Mouse (Mus musculus) intestine, embryonic 14.5 days (tissue): ENCODE measurements around the gene Rev3l. TPM values are rescaled to one million over a fixed set of nuclear protein-coding genes. Genes with fewer than 3 reads are reported as not detected.

ENCODE experiments used
- ATAC-seq: fragments of 200-750 bp; cut with Nextera tagmentation; replicated peaks from 2 replicates; pipeline ENCODE4 v1.8.0; 2017; ENCODE audit warnings: low read depth, moderate number of reproducible peaks, moderate TSS enrichment, moderate library complexity; ENCODE audit not compliant: low FRiP score, low TSS enrichment
- DNase-seq: peaks from one replicate; pipeline ENCODE4 v3.0.0-alpha.2; 2018; ENCODE audit warnings: low spot score
- H3K27ac ChIP-seq: fragments of 300-500 bp; sonication (generic); 2 replicates; pipeline ENCODE4 v1.5.1; 2014; ENCODE audit warnings: low read depth, mild to moderate bottlenecking, control low read depth
- H3K27me3 ChIP-seq: fragments of 300-500 bp; sonication (generic); replicated peaks from 2 replicates; pipeline ENCODE4 v1.6.1; 2014; ENCODE audit warnings: low read length, control low read depth; ENCODE audit not compliant: control insufficient read depth, insufficient read depth
- H3K36me3 ChIP-seq: fragments of 300-500 bp; sonication (generic); 2 replicates; pipeline ENCODE4 v1.6.1; 2014; ENCODE audit warnings: low read length, control low read depth; ENCODE audit not compliant: control insufficient read depth, insufficient read depth
- H3K4me1 ChIP-seq: fragments of 300-500 bp; sonication (generic); replicated peaks from 2 replicates; pipeline ENCODE4 v1.6.1; 2014; ENCODE audit warnings: low read length, control low read depth, mixed read lengths; ENCODE audit not compliant: control insufficient read depth, insufficient read depth
- H3K4me2 ChIP-seq: fragments of 300-500 bp; sonication (generic); 2 replicates; pipeline ENCODE4 v1.6.1; 2014; ENCODE audit warnings: low read length
- H3K4me3 ChIP-seq: fragments of 300-500 bp; sonication (generic); 2 replicates; pipeline ENCODE4 v1.5.1; 2014; ENCODE audit warnings: low read depth, low read length, control low read depth, mixed read lengths
- H3K9ac ChIP-seq: fragments of 300-500 bp; sonication (generic); 2 replicates; pipeline ENCODE4 v1.6.1; 2014; ENCODE audit warnings: mild to moderate bottlenecking, low read length
- H3K9me3 ChIP-seq: fragments of 300-500 bp; sonication (generic); 2 replicates; pipeline ENCODE4 v1.6.1; 2016; ENCODE audit warnings: low read length, control low read depth; ENCODE audit not compliant: control insufficient read depth
- WGBS: fragments of 180-500 bp; shearing (Covaris S2); extraction: QIAGEN DNeasy Blood & Tissue Kit; methylation state at CpG from one replicate; pipeline ENCODE4 v1.1.7; 2014; 5-methylcytosine and 5-hydroxymethylcytosine counted together
- polyA plus RNA-seq: library from polyadenylated mRNA; unstranded; fragments of >200 nt; fragmentation: Nextera tagmentation; extraction: Ambion mirVana; gene quantifications from 2 replicates; pipeline ENCODE4 v1.2.1, GENCODE M21; 2014

Rev3l gene
- polyA plus RNA-seq, 1 experiment from 2014 or later, result 23.0 TPM

GRCm38 (mm10) chr10:39865509-39865908 lies 133.6 kb downstream of the Rev3l start:
- 86% methylated on average over 2 of the region's 2 CpGs for WGBS
- Histone ChIP-seq H3K36me3 (peaks cover 64% of the 10 kb centered on the region), H3K27ac (no peak overlapping the region), H3K4me3 (no peak overlapping the region), H3K4me1 (no peaks in the 10 kb centered on the region), H3K4me2 (no peak overlapping the region), H3K9me3 (no peaks in the 10 kb centered on the region), H3K27me3 (no peaks in the 10 kb centered on the region), H3K9ac (no peak overlapping the region)
- no peak for ATAC-seq
- no peak for DNase-seq

- H3K4me1 ChIP-seq, result no peaks in the 10 kb centered on the region
- H3K27ac ChIP-seq, result no peak overlapping the region
- no peak for ATAC-seq
Observed at GRCm38 (mm10) chr10:39888621-39889020, 156.7 kb downstream of the Rev3l start.

GRCm38 (mm10) chr10:39893702-39894697 lies 162.1 kb downstream of the Rev3l start:
- DNase-seq (no peak), ATAC-seq (no peak)
- WGBS, result 64% methylated on average over 11 of the region's 11 CpGs

More at GRCm38 (mm10) chr10:39888621-39889020, 156.7 kb downstream of the Rev3l start:
- DNase-seq, result no peak
- no peaks in the 10 kb centered on the region for H3K9me3 ChIP-seq
- 50% methylated on average over 3 of the region's 3 CpGs for WGBS
- H3K9ac ChIP-seq, result no peak overlapping the region
- no peak overlapping the region for H3K4me3 ChIP-seq
- no peaks in the 10 kb centered on the region for H3K27me3 ChIP-seq
- no peak overlapping the region for H3K4me2 ChIP-seq
- no peaks in the 10 kb centered on the region for H3K36me3 ChIP-seq

GRCm38 (mm10) chr10:39896503-39896902 lies 164.6 kb downstream of the Rev3l start:
- H3K4me2 ChIP-seq, result no peak overlapping the region
- H3K4me1 ChIP-seq, result 0 out of 2 replicates have a peak, but pooled peaks cover 5% of the 10 kb centered on the region
- DNase-seq, result no peak
- no peak overlapping the region for H3K27ac ChIP-seq
- no peaks in the 10 kb centered on the region for H3K36me3 ChIP-seq
- H3K4me3 ChIP-seq, result no peak overlapping the region
- no peak overlapping the region for H3K9ac ChIP-seq
- no peaks in the 10 kb centered on the region for H3K9me3 ChIP-seq
- H3K27me3 ChIP-seq, result no peaks in the 10 kb centered on the region
- ATAC-seq, result no peak
- WGBS, result 85% methylated on average over 5 of the region's 5 CpGs

More at GRCm38 (mm10) chr10:39893702-39894697, 162.1 kb downstream of the Rev3l start:
- H3K27me3 ChIP-seq, result no peaks in the 10 kb centered on the region
- no peak overlapping the region for H3K9ac ChIP-seq
- H3K4me2 ChIP-seq, result no peak overlapping the region
- H3K4me1 ChIP-seq, result 0 out of 2 replicates have a peak, but pooled peaks cover 5% of the 10 kb centered on the region
- H3K27ac ChIP-seq, result no peak overlapping the region
- no peak overlapping the region for H3K4me3 ChIP-seq
- no peaks in the 10 kb centered on the region for H3K9me3 ChIP-seq
- no peaks in the 10 kb centered on the region for H3K36me3 ChIP-seq

- Histone ChIP-seq H3K4me2 (peak within 1 kb of the TSS; percentile 66), H3K27me3 (no peaks in the 10 kb centered on the region), H3K4me3 (peak within 1 kb of the TSS; percentile 70), H3K9ac (peak within 1 kb of the TSS; percentile 61), H3K36me3 (no peaks in the 10 kb centered on the region), H3K4me1 (0 out of 2 replicates have a peak, but pooled peaks cover 5% of the 10 kb centered on the region), H3K27ac (peak within 1 kb of the TSS; percentile 80), H3K9me3 (no peaks in the 10 kb centered on the region)
- ATAC-seq, result peak; percentile 98
- WGBS, result 1% methylated on average over 41 of the region's 41 CpGs
- peak; percentile 93 for DNase-seq
Observed at GRCm38 (mm10) chr10:39898874-39899371, 167.0 kb downstream of the Rev3l start, which contains the start of gene Mfsd4b4. Mfsd4b4 (minus strand) TSS chr10:39899238.

GRCm38 (mm10) chr10:39904191-39904590 lies 172.3 kb downstream of the Rev3l start:
- 77% methylated on average over 3 of the region's 3 CpGs for whole genome bisulfite sequencing
- H3K4me1 ChIP-seq, result no peaks in the 10 kb centered on the region
- no peak for ATAC-seq
- no peaks in the 10 kb centered on the region for H3K9me3 ChIP-seq
- DNase-seq, result no peak
- no peaks in the 10 kb centered on the region for H3K27me3 ChIP-seq
- H3K9ac ChIP-seq, result no peak overlapping the region
- H3K4me3 ChIP-seq, result no peak overlapping the region
- no peak overlapping the region for H3K4me2 ChIP-seq
- no peaks in the 10 kb centered on the region for H3K36me3 ChIP-seq
- no peak overlapping the region for H3K27ac ChIP-seq

GRCm38 (mm10) chr10:39906799-39907658 lies 175.1 kb downstream of the Rev3l start:
- WGBS, result 58% methylated on average over 10 of the region's 10 CpGs
- Histone ChIP-seq H3K27me3 (no peaks in the 10 kb centered on the region), H3K9me3 (no peaks in the 10 kb centered on the region), H3K36me3 (no peaks in the 10 kb centered on the region), H3K4me3 (no peak overlapping the region), H3K27ac (peak overlapping the region; percentile 51; the same call in 1 of the 2 replicates), H3K4me1 (no peaks in the 10 kb centered on the region), H3K9ac (no peak overlapping the region), H3K4me2 (no peak overlapping the region)
- DNase-seq (no peak), ATAC-seq (peak; percentile 93)

- WGBS, result 58% methylated on average over 13 of the region's 13 CpGs
- H3K27ac ChIP-seq, result no peak overlapping the region
- H3K27me3 ChIP-seq, result no peaks in the 10 kb centered on the region
- no peak overlapping the region for H3K9ac ChIP-seq
- ATAC-seq (no peak), DNase-seq (no peak)
- H3K4me1 ChIP-seq, result no peaks in the 10 kb centered on the region
- no peak overlapping the region for H3K4me3 ChIP-seq
- no peaks in the 10 kb centered on the region for H3K9me3 ChIP-seq
- H3K36me3 ChIP-seq, result no peaks in the 10 kb centered on the region
- no peak overlapping the region for H3K4me2 ChIP-seq
Observed at GRCm38 (mm10) chr10:39908768-39909441, 177.0 kb downstream of the Rev3l start.
